Mouse (Mus musculus) E14TG2a.4 (cell line): Measurements from ENCODE around the gene Rpl29.
A peak's percentile ranks its signal among the peaks of the same experiment; 100 is the strongest.

Experiments used
- H3K27me3 ChIP-seq: 2 replicates; pipeline ENCODE4 v1.6.1; 2014; ENCODE audit warnings: low read length, control low read depth; ENCODE audit not compliant: insufficient read depth
- H3K36me3 ChIP-seq: 2 replicates; pipeline ENCODE4 v1.6.1; 2014; ENCODE audit warnings: low read length, control low read depth; ENCODE audit not compliant: insufficient read depth
- H3K4me1 ChIP-seq: replicated peaks from 2 replicates; pipeline ENCODE4 v1.6.1; 2014; ENCODE audit warnings: low read depth, low read length, control low read depth
- H3K4me3 ChIP-seq: replicated peaks from 2 replicates; pipeline ENCODE4 v1.5.1; 2014; ENCODE audit warnings: mild to moderate bottlenecking, low read length
- H3K9me3 ChIP-seq: 2 replicates; pipeline ENCODE4 v1.6.1; 2014; ENCODE audit warnings: low read length, control low read depth
- CTCF ChIP-seq: conservative IDR thresholded peaks from 2 replicates; pipeline ENCODE4 v1.5.1; 2014; ENCODE audit warnings: low read length
- NANOG ChIP-seq: IDR thresholded peaks from 2 replicates; pipeline ENCODE4 v1.6.1; 2014; ENCODE audit warnings: borderline replicate concordance, low read length, mixed read lengths
- POU5F1 ChIP-seq: IDR thresholded peaks from 2 replicates; pipeline ENCODE4 v1.6.1; 2014; ENCODE audit warnings: low read length, borderline replicate concordance

Gene Rpl29

DNA sequence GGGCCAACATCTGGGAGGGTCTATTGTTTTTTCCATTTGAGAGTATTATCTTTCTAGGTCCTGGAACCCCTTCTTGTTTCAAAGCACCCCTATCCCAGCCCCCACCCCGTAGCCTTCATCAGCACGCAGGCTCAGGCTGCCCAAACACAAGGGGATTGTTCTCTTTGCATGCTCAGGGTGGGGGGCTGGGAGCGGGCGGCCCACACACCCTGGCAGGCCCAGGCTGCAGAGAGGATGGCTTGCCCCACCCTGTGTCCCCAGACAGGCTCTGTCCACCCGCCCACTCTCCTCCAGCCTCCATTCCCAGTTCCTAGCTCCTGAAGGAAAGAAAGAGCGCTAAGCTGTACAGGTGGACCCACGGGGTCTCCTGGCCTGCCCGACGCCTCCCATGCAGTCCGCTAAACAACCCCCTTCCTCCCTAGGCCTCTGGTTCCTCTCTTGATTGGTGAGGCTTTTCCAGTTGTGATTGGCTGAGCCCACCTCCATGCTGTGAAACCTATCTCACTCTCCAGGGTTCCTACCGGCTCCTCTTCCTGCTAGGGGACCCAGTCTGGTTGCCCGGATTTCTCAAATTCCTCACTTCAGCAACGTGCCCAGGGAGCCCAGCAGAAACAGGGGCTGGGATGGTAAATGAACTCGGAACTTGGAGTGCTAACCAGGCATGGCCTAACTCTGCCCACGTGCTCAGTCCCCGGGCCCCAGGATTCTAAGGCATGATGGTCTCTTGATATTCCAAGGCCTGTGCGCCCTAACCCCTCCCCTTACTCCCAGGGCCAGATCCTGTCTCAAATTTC, 25.8 kb downstream of the Rpl29 start:
- Histone ChIP-seq H3K36me3 (peaks cover 40% of the 10 kb centered on the region), H3K4me1 (peaks cover 88% of the 10 kb centered on the region), H3K4me3 (peak overlapping the region; percentile 84), H3K27me3 (no peaks in the 10 kb centered on the region), H3K9me3 (no peaks in the 10 kb centered on the region)
- no peak for TF ChIP-seq CTCF
- TF ChIP-seq NANOG: no peak
- no peak for TF ChIP-seq POU5F1

DNA sequence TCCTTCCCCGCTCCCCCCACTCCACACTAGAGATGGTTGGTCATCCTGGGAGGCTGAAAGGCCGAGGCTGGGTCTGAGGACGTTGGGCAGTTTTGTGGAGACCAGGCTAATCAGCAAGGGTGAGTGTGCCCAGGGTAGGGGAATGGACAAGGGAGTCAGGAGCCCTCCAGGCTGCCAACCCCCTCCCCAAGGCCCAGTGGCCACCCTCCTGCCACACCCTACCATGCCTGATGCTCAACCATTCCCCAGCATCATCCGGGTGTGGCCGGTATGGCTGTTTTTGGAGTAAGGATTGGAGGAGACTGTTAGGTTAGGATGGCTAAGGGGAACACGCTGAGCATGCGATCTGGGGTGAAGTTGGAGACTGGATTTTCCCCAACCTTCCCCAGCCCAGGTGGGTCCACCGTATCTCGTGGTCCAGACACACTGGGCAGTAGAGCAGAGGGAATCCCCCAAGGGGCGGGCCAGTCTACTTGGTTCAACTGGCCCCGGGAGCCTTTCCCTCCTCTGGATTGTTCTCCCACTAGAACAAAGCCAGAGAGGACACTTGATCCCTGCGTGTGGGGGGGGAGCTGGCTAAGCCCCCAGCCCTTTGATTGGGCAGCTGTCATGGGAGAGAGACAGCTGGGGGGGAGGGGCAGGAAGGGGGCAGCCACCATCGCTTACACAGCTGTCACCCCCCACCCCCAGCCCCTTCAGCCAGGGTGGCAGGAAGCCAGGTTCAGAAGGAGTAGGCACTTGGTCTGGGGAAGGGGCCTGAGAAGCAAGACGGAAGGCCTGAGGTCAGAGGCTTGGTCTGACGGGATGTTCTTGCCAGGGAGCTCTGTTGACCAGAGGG, 27.3 kb downstream of the Rpl29 start:
- Histone ChIP-seq H3K9me3 (no peaks in the 10 kb centered on the region), H3K36me3 (peaks cover 53% of the 10 kb centered on the region), H3K27me3 (no peaks in the 10 kb centered on the region), H3K4me1 (peaks cover 86% of the 10 kb centered on the region), H3K4me3 (peak overlapping the region; percentile 84)
- TF ChIP-seq CTCF (no peak), POU5F1 (no peak), NANOG (no peak)

DNA sequence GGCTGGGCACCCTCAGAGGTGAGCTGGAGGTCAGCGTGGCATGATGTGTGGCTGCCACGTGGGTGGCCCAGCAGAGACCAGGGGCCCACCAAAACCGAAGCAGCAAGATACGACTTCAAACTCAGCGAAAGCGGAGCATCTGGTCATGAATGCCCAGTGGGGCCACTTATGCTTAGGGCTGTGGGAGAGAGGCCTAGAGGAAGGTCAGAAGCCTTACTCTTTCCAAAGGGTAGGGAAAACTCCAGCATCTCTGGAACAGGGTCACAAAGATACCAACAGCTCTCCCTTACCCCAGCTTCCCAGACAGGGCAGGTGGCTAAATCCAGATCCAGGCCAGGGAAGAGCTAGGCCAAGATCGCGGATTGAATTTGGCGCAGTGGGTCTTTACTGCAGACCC, 27.9 kb downstream of the Rpl29 start:
- H3K4me3 ChIP-seq: peak overlapping the region; percentile 84

DNA sequence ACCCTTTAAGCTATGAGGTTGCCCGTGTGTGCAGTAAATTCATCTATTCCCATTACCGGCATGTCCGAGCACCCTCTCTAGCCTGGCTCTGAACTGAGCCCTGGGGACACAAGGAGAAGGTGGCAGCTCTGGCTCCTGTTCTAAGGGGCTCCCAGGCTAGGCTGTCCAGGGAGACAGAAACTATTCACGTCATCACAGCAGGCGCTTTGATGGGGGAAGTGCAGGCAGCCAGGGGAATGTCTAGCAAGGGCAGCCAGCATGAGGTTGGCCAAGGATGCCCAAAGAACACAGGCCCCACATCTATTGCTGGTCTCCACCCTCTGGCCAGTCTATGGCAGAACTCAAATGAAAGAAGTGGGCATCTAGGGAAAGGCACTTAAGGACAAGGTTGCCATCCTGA, 28.7 kb downstream of the Rpl29 start:
- peaks cover 65% of the 10 kb centered on the region for H3K36me3 ChIP-seq
- H3K4me3 ChIP-seq: peak overlapping the region; percentile 84; the same call in 1 of the 2 replicates
- TF ChIP-seq NANOG (no peak), CTCF (no peak), POU5F1 (no peak)
- H3K27me3 ChIP-seq: no peaks in the 10 kb centered on the region
- H3K4me1 ChIP-seq: peaks cover 84% of the 10 kb centered on the region
- H3K9me3 ChIP-seq: no peaks in the 10 kb centered on the region

More for the DNA sequence above, 27.9 kb downstream of the Rpl29 start:
- H3K4me1 ChIP-seq: peaks cover 86% of the 10 kb centered on the region
- TF ChIP-seq NANOG (no peak), CTCF (no peak), POU5F1 (no peak)
- no peaks in the 10 kb centered on the region for H3K9me3 ChIP-seq
- H3K27me3 ChIP-seq: no peaks in the 10 kb centered on the region
- H3K36me3 ChIP-seq: peaks cover 60% of the 10 kb centered on the region

DNA sequence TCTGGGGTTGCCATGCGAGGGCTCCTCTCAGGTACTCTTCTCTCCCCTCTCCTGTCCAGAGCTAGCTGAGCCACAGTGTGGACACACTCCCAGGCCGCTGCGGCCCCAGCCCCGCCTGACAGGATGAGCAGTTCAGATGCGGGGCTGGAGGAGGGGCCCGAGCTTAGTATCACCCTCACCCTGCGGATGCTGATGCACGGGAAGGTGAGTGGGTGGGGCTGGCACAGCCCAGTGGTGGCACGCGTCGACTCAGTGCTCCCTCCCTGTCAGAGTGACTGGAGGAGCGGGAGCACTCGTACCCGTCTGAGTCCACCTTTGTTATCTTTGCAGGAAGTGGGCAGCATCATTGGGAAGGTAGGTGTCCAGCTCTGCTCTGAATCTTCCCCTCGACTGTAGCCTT, 30.7 kb downstream of the Rpl29 start:
- H3K9me3 ChIP-seq: no peaks in the 10 kb centered on the region
- no peak for TF ChIP-seq POU5F1
- TF ChIP-seq NANOG: no peak
- TF ChIP-seq CTCF: no peak

DNA sequence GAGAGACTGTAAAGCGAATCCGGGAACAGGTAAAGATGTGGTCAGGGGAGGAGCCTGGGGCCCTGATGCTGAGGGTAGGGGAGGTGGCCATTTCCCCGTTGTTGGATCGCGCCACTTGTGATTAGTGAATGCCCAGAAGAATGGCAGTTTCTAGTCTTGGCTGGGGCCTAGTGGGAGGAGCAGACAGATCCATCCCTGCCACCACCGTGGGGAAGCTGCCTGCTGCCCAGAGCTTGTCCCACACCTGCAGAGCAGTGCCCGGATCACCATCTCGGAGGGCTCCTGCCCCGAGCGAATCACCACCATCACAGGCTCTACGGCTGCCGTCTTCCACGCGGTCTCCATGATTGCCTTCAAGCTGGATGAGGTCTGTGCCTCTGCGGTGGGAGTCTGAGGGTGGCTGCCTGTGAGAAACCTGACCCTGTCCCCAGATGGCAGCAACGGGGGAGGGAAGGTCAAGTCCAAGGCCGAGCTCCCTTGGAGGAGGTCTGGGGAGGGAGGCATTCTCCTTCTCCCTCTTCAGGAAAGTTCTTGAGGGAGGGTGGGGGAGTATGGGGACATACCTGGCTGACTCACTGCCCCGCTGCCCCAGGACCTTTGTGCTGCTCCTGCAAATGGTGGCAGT, 31.3 kb downstream of the Rpl29 start:
- H3K4me1 ChIP-seq: peaks cover 87% of the 10 kb centered on the region
- peak overlapping the region; percentile 51 for H3K4me3 ChIP-seq
- H3K36me3 ChIP-seq: peaks cover 80% of the 10 kb centered on the region
- no peaks in the 10 kb centered on the region for H3K9me3 ChIP-seq
- no peak for TF ChIP-seq CTCF
- TF ChIP-seq POU5F1: no peak
- TF ChIP-seq NANOG: no peak
- H3K27me3 ChIP-seq: peaks cover 3% of the 10 kb centered on the region

More for the DNA sequence above, 30.7 kb downstream of the Rpl29 start:
- Histone ChIP-seq H3K27me3 (0 out of 2 replicates have a peak, but pooled peaks cover 2% of the 10 kb centered on the region), H3K36me3 (peaks cover 80% of the 10 kb centered on the region), H3K4me3 (peak overlapping the region; percentile 51), H3K4me1 (peaks cover 92% of the 10 kb centered on the region)

DNA sequence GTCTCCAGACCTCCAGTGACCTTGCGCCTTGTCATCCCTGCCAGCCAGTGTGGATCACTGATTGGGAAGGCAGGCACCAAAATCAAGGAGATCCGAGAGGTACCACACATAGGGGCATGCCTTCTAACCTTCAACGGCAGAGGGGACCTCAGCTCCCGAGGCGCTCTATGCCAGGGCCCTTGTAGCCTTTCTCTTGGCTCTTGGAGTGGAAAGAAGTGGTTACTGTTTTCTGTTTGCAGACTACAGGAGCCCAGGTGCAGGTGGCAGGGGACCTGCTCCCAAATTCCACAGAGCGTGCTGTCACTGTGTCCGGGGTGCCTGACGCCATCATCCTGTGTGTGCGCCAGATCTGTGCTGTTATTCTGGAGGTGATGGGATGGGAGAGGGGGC, 31.8 kb downstream of the Rpl29 start:
- peaks cover 87% of the 10 kb centered on the region for H3K4me1 ChIP-seq
- peaks cover 80% of the 10 kb centered on the region for H3K36me3 ChIP-seq
- H3K27me3 ChIP-seq: peaks cover 8% of the 10 kb centered on the region
- no peak for TF ChIP-seq CTCF
- TF ChIP-seq NANOG: no peak
- TF ChIP-seq POU5F1: no peak
- no peak overlapping the region; the same call in 1 of the 2 replicates for H3K4me3 ChIP-seq
- no peaks in the 10 kb centered on the region for H3K9me3 ChIP-seq

DNA sequence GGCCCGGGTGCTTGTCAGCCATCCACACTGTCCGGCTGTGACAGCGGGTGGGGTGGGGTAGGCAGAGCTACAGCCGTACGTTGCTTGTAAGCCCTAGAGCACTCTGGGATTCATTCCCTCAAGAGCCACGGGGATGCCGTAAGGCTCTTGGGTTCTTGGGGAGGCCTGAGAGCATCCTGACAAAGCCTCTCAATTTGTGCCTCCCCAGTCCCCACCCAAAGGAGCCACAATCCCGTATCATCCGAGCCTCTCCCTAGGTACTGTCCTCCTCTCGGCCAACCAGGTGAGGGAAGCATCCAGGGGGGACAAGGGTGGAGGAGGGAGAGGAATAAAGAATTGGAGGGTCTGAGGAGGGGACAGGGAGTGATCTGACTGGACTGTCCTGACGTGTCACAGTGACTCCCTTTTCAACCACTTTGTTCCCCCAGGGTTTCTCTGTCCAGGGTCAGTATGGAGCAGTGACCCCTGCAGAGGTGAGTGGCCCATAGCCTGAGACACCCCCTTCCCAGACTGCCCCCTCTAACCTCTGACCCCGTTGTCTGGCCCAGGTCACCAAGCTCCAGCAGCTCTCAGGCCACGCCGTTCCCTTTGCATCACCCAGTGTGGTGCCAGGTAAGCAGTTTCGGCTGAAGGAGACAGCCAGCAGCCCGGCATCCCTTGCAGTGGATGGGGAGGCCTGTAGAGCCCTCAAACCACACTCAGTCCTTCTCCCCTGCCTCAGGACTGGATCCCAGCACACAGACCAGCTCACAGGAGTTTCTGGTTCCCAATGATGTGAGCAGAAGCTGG, 32.6 kb downstream of the Rpl29 start:
- peaks cover 15% of the 10 kb centered on the region for H3K27me3 ChIP-seq
- H3K4me1 ChIP-seq: peaks cover 82% of the 10 kb centered on the region
- no peaks in the 10 kb centered on the region for H3K9me3 ChIP-seq
- TF ChIP-seq POU5F1 (no peak), CTCF (no peak), NANOG (no peak)
- no peak overlapping the region for H3K4me3 ChIP-seq
- H3K36me3 ChIP-seq: peaks cover 72% of the 10 kb centered on the region
